Mouse (Mus musculus): ENCODE data around the gene Zswim7. TPM values are rescaled to one million over a fixed set of nuclear protein-coding genes. Genes with fewer than 3 reads are reported as not detected.

The Zswim7 gene
- polyA plus RNA-seq (2014; fragmentation: Nextera tagmentation; extraction: Ambion mirVana) = 13.4 and 15.3 TPM in 2 replicates

GRCm38 (mm10) chr11:62280675-62281600 is at the start of gene Zswim7, which contains the start of gene Ttc19:
Gene Zswim7, minus strand, starts transcription at chr11:62281375.
Gene Ttc19, plus strand, starts transcription at chr11:62281473.
- H3K4me3 ChIP-seq (ENCODE audit: low read depth, low read length) = peak within 1 kb of the TSS; percentile 93
- H3K36me3 ChIP-seq (ENCODE audit: control insufficient read depth, insufficient read depth, low read length) = peaks cover 2% of the 10 kb centered on the region
- under 1% methylated on average over 66 of the region's 68 CpGs for WGBS

GRCm38 (mm10) chr11:62323659-62324058 is 42.5 kb upstream of the Zswim7 start:
- Histone ChIP-seq H3K27me3 (ENCODE audit: control insufficient read depth, insufficient read depth, low read length) (no peaks in the 10 kb centered on the region), H3K4me2 (no peak overlapping the region), H3K4me3 (ENCODE audit: low read depth, low read length) (no peak overlapping the region), H3K27ac (ENCODE audit: low read depth, low read length) (no peak overlapping the region), H3K9ac (ENCODE audit: low read length) (no peak overlapping the region), H3K36me3 (ENCODE audit: control insufficient read depth, insufficient read depth, low read length) (peaks cover 22% of the 10 kb centered on the region), H3K4me1 (ENCODE audit: control insufficient read depth, insufficient read depth, low read length) (no peaks in the 10 kb centered on the region), H3K9me3 (ENCODE audit: control insufficient read depth, low read length) (no peaks in the 10 kb centered on the region)
- DNase-seq (ENCODE audit: low spot score, missing footprints) = no peak
- ATAC-seq (ENCODE audit: low FRiP score) = no peak
- WGBS = 93% methylated on average over 3 of the region's 3 CpGs

More at GRCm38 (mm10) chr11:62280675-62281600, at the start of gene Zswim7, which contains the start of gene Ttc19:
- H3K27me3 ChIP-seq (ENCODE audit: control insufficient read depth, insufficient read depth, low read length) = no peaks in the 10 kb centered on the region
- H3K9ac ChIP-seq (ENCODE audit: low read length) = peak within 1 kb of the TSS; percentile 87
- H3K9me3 ChIP-seq (ENCODE audit: control insufficient read depth, low read length) = no peaks in the 10 kb centered on the region
- peak; percentile 97 for ATAC-seq (ENCODE audit: low FRiP score)
- peaks cover 5% of the 10 kb centered on the region; the same call in 1 of the 2 replicates for H3K4me1 ChIP-seq (ENCODE audit: control insufficient read depth, insufficient read depth, low read length)
- DNase-seq (ENCODE audit: low spot score, missing footprints) = peak; percentile 99
- H3K27ac ChIP-seq (ENCODE audit: low read depth, low read length) = peak within 1 kb of the TSS; percentile 75
- peak within 1 kb of the TSS; percentile 81 for H3K4me2 ChIP-seq

GRCm38 (mm10) chr11:62320097-62320496 is 38.9 kb upstream of the Zswim7 start:
- H3K36me3 ChIP-seq (ENCODE audit: control insufficient read depth, insufficient read depth, low read length) = peaks cover 23% of the 10 kb centered on the region
- WGBS = 95% methylated on average over 3 of the region's 3 CpGs
- no peak overlapping the region for H3K4me2 ChIP-seq
- no peak overlapping the region for H3K9ac ChIP-seq (ENCODE audit: low read length)
- H3K27me3 ChIP-seq (ENCODE audit: control insufficient read depth, insufficient read depth, low read length) = no peaks in the 10 kb centered on the region
- no peaks in the 10 kb centered on the region for H3K9me3 ChIP-seq (ENCODE audit: control insufficient read depth, low read length)
- H3K27ac ChIP-seq (ENCODE audit: low read depth, low read length) = no peak overlapping the region
- H3K4me3 ChIP-seq (ENCODE audit: low read depth, low read length) = no peak overlapping the region
- DNase-seq (ENCODE audit: low spot score, missing footprints) (no peak), ATAC-seq (ENCODE audit: low FRiP score) (no peak)
- H3K4me1 ChIP-seq (ENCODE audit: control insufficient read depth, insufficient read depth, low read length) = no peaks in the 10 kb centered on the region

GRCm38 (mm10) chr11:62317746-62318145 is 36.6 kb upstream of the Zswim7 start:
- H3K4me3 ChIP-seq (ENCODE audit: low read depth, low read length) = no peak overlapping the region
- no peak overlapping the region for H3K4me2 ChIP-seq
- WGBS = 89% methylated on average over 11 of the region's 11 CpGs
- no peak overlapping the region for H3K9ac ChIP-seq (ENCODE audit: low read length)
- H3K27me3 ChIP-seq (ENCODE audit: control insufficient read depth, insufficient read depth, low read length) = no peaks in the 10 kb centered on the region
- H3K4me1 ChIP-seq (ENCODE audit: control insufficient read depth, insufficient read depth, low read length) = no peaks in the 10 kb centered on the region
- peaks cover 21% of the 10 kb centered on the region for H3K36me3 ChIP-seq (ENCODE audit: control insufficient read depth, insufficient read depth, low read length)
- ATAC-seq (ENCODE audit: low FRiP score) (no peak), DNase-seq (ENCODE audit: low spot score, missing footprints) (no peak)
- H3K9me3 ChIP-seq (ENCODE audit: control insufficient read depth, low read length) = no peaks in the 10 kb centered on the region
- no peak overlapping the region for H3K27ac ChIP-seq (ENCODE audit: low read depth, low read length)

GRCm38 (mm10) chr11:62314984-62315383 is 33.8 kb upstream of the Zswim7 start:
- WGBS = 96% methylated on average over 5 of the region's 5 CpGs
- H3K36me3 ChIP-seq (ENCODE audit: control insufficient read depth, insufficient read depth, low read length) = peaks cover 18% of the 10 kb centered on the region
- H3K9me3 ChIP-seq (ENCODE audit: control insufficient read depth, low read length) = no peaks in the 10 kb centered on the region
- H3K27me3 ChIP-seq (ENCODE audit: control insufficient read depth, insufficient read depth, low read length) = no peaks in the 10 kb centered on the region
- H3K27ac ChIP-seq (ENCODE audit: low read depth, low read length) = no peak overlapping the region
- H3K4me1 ChIP-seq (ENCODE audit: control insufficient read depth, insufficient read depth, low read length) = no peaks in the 10 kb centered on the region
- ATAC-seq (ENCODE audit: low FRiP score) (no peak), DNase-seq (ENCODE audit: low spot score, missing footprints) (no peak)
- H3K4me3 ChIP-seq (ENCODE audit: low read depth, low read length) = no peak overlapping the region
- no peak overlapping the region for H3K4me2 ChIP-seq
- no peak overlapping the region for H3K9ac ChIP-seq (ENCODE audit: low read length)

GRCm38 (mm10) chr11:62309296-62309695 is 28.1 kb upstream of the Zswim7 start:
- Histone ChIP-seq H3K4me3 (ENCODE audit: low read depth, low read length) (no peak overlapping the region), H3K36me3 (ENCODE audit: control insufficient read depth, insufficient read depth, low read length) (0 out of 2 replicates have a peak, but pooled peaks cover 6% of the 10 kb centered on the region), H3K27ac (ENCODE audit: low read depth, low read length) (no peak overlapping the region), H3K9ac (ENCODE audit: low read length) (no peak overlapping the region), H3K4me2 (no peak overlapping the region), H3K9me3 (ENCODE audit: control insufficient read depth, low read length) (no peaks in the 10 kb centered on the region), H3K27me3 (ENCODE audit: control insufficient read depth, insufficient read depth, low read length) (no peaks in the 10 kb centered on the region), H3K4me1 (ENCODE audit: control insufficient read depth, insufficient read depth, low read length) (no peaks in the 10 kb centered on the region)
- DNase-seq (ENCODE audit: low spot score, missing footprints) (no peak), ATAC-seq (ENCODE audit: low FRiP score) (no peak)
- 91% methylated on average over 2 of the region's 2 CpGs for WGBS

- H3K4me1 ChIP-seq (ENCODE audit: control insufficient read depth, insufficient read depth, low read length) = no peaks in the 10 kb centered on the region
- DNase-seq (ENCODE audit: low spot score, missing footprints) (no peak), ATAC-seq (ENCODE audit: low FRiP score) (no peak)
- no peaks in the 10 kb centered on the region for H3K36me3 ChIP-seq (ENCODE audit: control insufficient read depth, insufficient read depth, low read length)
- no peak overlapping the region for H3K27ac ChIP-seq (ENCODE audit: low read depth, low read length)
- no peak overlapping the region for H3K4me3 ChIP-seq (ENCODE audit: low read depth, low read length)
- H3K9me3 ChIP-seq (ENCODE audit: control insufficient read depth, low read length) = no peaks in the 10 kb centered on the region
- no peak overlapping the region for H3K4me2 ChIP-seq
- no peak overlapping the region for H3K9ac ChIP-seq (ENCODE audit: low read length)
- no peaks in the 10 kb centered on the region for H3K27me3 ChIP-seq (ENCODE audit: control insufficient read depth, insufficient read depth, low read length)
- 95% methylated on average over 2 of the region's 2 CpGs for WGBS
These were observed 24.7 kb upstream of the Zswim7 start for GRCm38 (mm10) chr11:62305866-62306265.

GRCm38 (mm10) chr11:62298883-62299282 is 17.7 kb upstream of the Zswim7 start:
- 88% methylated on average over 6 of the region's 6 CpGs for WGBS
- no peak for ATAC-seq (ENCODE audit: low FRiP score)

GRCm38 (mm10) chr11:62294121-62294520 is 12.9 kb upstream of the Zswim7 start:
- no peak overlapping the region for H3K9ac ChIP-seq (ENCODE audit: low read length)
- H3K4me1 ChIP-seq (ENCODE audit: control insufficient read depth, insufficient read depth, low read length) = no peaks in the 10 kb centered on the region
- H3K27ac ChIP-seq (ENCODE audit: low read depth, low read length) = no peak overlapping the region
- no peak overlapping the region for H3K4me3 ChIP-seq (ENCODE audit: low read depth, low read length)
- no peak overlapping the region for H3K4me2 ChIP-seq
- no peaks in the 10 kb centered on the region; the same call in 1 of the 2 replicates for H3K36me3 ChIP-seq (ENCODE audit: control insufficient read depth, insufficient read depth, low read length)
- H3K9me3 ChIP-seq (ENCODE audit: control insufficient read depth, low read length) = no peaks in the 10 kb centered on the region
- 87% methylated on average over 2 of the region's 2 CpGs for WGBS
- ATAC-seq (ENCODE audit: low FRiP score) (no peak), DNase-seq (ENCODE audit: low spot score, missing footprints) (no peak)
- H3K27me3 ChIP-seq (ENCODE audit: control insufficient read depth, insufficient read depth, low read length) = no peaks in the 10 kb centered on the region

More at GRCm38 (mm10) chr11:62298883-62299282, 17.7 kb upstream of the Zswim7 start:
- no peak overlapping the region for H3K4me2 ChIP-seq
- no peak for DNase-seq (ENCODE audit: low spot score, missing footprints)
- no peaks in the 10 kb centered on the region for H3K27me3 ChIP-seq (ENCODE audit: control insufficient read depth, insufficient read depth, low read length)
- H3K36me3 ChIP-seq (ENCODE audit: control insufficient read depth, insufficient read depth, low read length) = no peaks in the 10 kb centered on the region; the same call in 1 of the 2 replicates
- H3K9me3 ChIP-seq (ENCODE audit: control insufficient read depth, low read length) = no peaks in the 10 kb centered on the region
- no peak overlapping the region for H3K9ac ChIP-seq (ENCODE audit: low read length)
- no peak overlapping the region for H3K27ac ChIP-seq (ENCODE audit: low read depth, low read length)
- no peaks in the 10 kb centered on the region for H3K4me1 ChIP-seq (ENCODE audit: control insufficient read depth, insufficient read depth, low read length)
- H3K4me3 ChIP-seq (ENCODE audit: low read depth, low read length) = no peak overlapping the region
